Mouse (Mus musculus) stomach, embryonic 16.5 days (tissue): ENCODE data around the gene Ndufc2. TPM values are rescaled to one million over a fixed set of nuclear protein-coding genes. Genes with fewer than 3 reads are reported as not detected.

Source experiments
- ATAC-seq: fragments of 200-750 bp; cut with Nextera tagmentation; 2 replicates; pipeline ENCODE4 v1.8.0; 2017; ENCODE audit warnings: moderate number of reproducible peaks, moderate TSS enrichment; ENCODE audit not compliant: insufficient read depth, low FRiP score
- H3K27ac ChIP-seq: fragments of 300-500 bp; sonication (generic); 2 replicates; pipeline ENCODE4 v1.5.1; 2014; ENCODE audit warnings: low read length
- H3K27me3 ChIP-seq: fragments of 300-500 bp; sonication (generic); 2 replicates; pipeline ENCODE4 v1.6.1; 2014; ENCODE audit warnings: low read length, control low read depth, mixed read lengths; ENCODE audit not compliant: control insufficient read depth, insufficient read depth
- H3K36me3 ChIP-seq: fragments of 300-500 bp; sonication (generic); 2 replicates; pipeline ENCODE4 v1.6.1; 2014; ENCODE audit warnings: low read length; ENCODE audit not compliant: control insufficient read depth, insufficient read depth
- H3K4me1 ChIP-seq: fragments of 300-500 bp; sonication (generic); 2 replicates; pipeline ENCODE4 v1.6.1; 2014; ENCODE audit warnings: low read length, control low read depth, mixed read lengths; ENCODE audit not compliant: control insufficient read depth, insufficient read depth
- H3K4me2 ChIP-seq: fragments of 300-500 bp; sonication (generic); 2 replicates; pipeline ENCODE4 v1.6.1; 2014; ENCODE audit warnings: low read depth, low read length, mixed read lengths
- H3K4me3 ChIP-seq: fragments of 300-500 bp; sonication (generic); replicated peaks from 2 replicates; pipeline ENCODE4 v1.5.1; 2014; ENCODE audit warnings: mild to moderate bottlenecking, low read length
- H3K9ac ChIP-seq: fragments of 300-500 bp; sonication (generic); 2 replicates; pipeline ENCODE4 v1.6.1; 2014; ENCODE audit warnings: low read length
- H3K9me3 ChIP-seq: fragments of 300-500 bp; sonication (generic); replicated peaks from 2 replicates; pipeline ENCODE4 v1.6.1; 2016; ENCODE audit warnings: low read length, control low read depth; ENCODE audit not compliant: control insufficient read depth
- WGBS: fragments of 180-500 bp; shearing (Covaris S2); extraction: QIAGEN DNeasy Blood & Tissue Kit; methylation state at CpG from one replicate; pipeline ENCODE4 v1.1.7; 2014; 5-methylcytosine and 5-hydroxymethylcytosine counted together
- polyA plus RNA-seq: library from polyadenylated mRNA; unstranded; fragments of >200 nt; fragmentation: Nextera tagmentation; extraction: Ambion mirVana; gene quantifications from 2 replicates; pipeline ENCODE4 v1.2.1, GENCODE M21; 2015

Ndufc2 gene
- polyA plus RNA-seq = 292 and 373 TPM in 2 replicates

GRCm38 (mm10) chr7:97399960-97400715 lies at the start of gene Ndufc2:
Ndufc2 (plus strand) TSS chr7:97400003.
- peak; percentile 93 for ATAC-seq
- Histone ChIP-seq H3K27ac (peak within 1 kb of the TSS; percentile 79), H3K9ac (peak within 1 kb of the TSS; percentile 94), H3K4me2 (peak within 1 kb of the TSS; percentile 62), H3K4me3 (peak within 1 kb of the TSS; percentile 84), H3K4me1 (peaks cover 10% of the 10 kb centered on the region), H3K9me3 (no peaks in the 10 kb centered on the region), H3K27me3 (no peaks in the 10 kb centered on the region), H3K36me3 (0 out of 2 replicates have a peak, but pooled peaks cover 2% of the 10 kb centered on the region)
- under 1% methylated on average over 54 of the region's 54 CpGs for WGBS

GRCm38 (mm10) chr7:97350891-97351290 lies 48.9 kb upstream of the Ndufc2 start:
- Histone ChIP-seq H3K4me2 (no peak overlapping the region), H3K9ac (no peak overlapping the region), H3K27ac (no peak overlapping the region), H3K27me3 (no peaks in the 10 kb centered on the region), H3K4me1 (0 out of 2 replicates have a peak, but pooled peaks cover 3% of the 10 kb centered on the region), H3K9me3 (no peaks in the 10 kb centered on the region), H3K4me3 (no peak overlapping the region), H3K36me3 (no peaks in the 10 kb centered on the region)
- WGBS = 86% methylated on average over 5 of the region's 5 CpGs
- ATAC-seq = no peak

DNA sequence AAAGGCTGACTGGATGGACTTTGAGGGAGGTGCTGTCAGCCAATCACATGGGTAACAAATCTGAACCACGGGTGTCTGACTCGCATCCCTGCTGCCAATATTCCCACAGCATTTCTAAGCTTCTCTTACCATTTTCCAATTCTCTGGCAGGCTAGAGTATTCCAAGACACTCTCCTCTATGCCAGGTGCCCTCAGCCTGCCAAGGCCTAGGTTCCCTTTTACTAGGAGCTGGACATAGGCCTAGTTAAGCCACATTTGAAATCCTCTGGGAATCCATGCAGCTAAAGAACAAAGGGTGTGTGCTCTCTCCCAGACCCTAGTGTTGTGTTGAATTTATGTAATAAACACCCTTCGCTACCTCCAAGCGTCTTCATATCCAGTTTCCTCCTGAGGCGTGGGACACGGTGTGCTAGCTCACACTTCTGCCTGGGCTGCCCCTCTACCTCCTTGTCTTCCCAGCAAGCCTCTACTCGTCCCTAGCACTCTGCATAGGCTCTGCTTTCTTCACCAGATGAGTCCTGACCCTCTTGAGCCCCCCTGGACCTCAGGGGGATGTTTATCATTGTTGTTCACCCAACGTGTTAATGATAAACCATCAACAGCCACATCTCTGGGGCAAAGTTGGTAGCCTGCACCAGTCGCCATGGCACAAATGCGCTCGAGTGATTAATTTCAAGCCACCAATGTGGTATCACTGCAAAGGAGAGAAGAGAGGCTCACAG lies 47.9 kb upstream of the Ndufc2 start:
- H3K4me2 ChIP-seq = no peak overlapping the region
- H3K27ac ChIP-seq = no peak overlapping the region
- H3K27me3 ChIP-seq = no peaks in the 10 kb centered on the region
- H3K4me1 ChIP-seq = 0 out of 2 replicates have a peak, but pooled peaks cover 3% of the 10 kb centered on the region
- H3K36me3 ChIP-seq = no peaks in the 10 kb centered on the region
- WGBS = 86% methylated on average over 11 of the region's 11 CpGs
- no peak overlapping the region for H3K4me3 ChIP-seq
- no peak for ATAC-seq
- no peak overlapping the region for H3K9ac ChIP-seq
- no peaks in the 10 kb centered on the region for H3K9me3 ChIP-seq

GRCm38 (mm10) chr7:97353356-97353755 lies 46.4 kb upstream of the Ndufc2 start:
- Histone ChIP-seq H3K9me3 (no peaks in the 10 kb centered on the region), H3K4me3 (no peak overlapping the region), H3K27ac (no peak overlapping the region), H3K4me1 (0 out of 2 replicates have a peak, but pooled peaks cover 3% of the 10 kb centered on the region), H3K36me3 (no peaks in the 10 kb centered on the region), H3K4me2 (no peak overlapping the region), H3K27me3 (no peaks in the 10 kb centered on the region), H3K9ac (no peak overlapping the region)
- 82% methylated on average over 6 of the region's 6 CpGs for WGBS
- ATAC-seq = no peak

DNA sequence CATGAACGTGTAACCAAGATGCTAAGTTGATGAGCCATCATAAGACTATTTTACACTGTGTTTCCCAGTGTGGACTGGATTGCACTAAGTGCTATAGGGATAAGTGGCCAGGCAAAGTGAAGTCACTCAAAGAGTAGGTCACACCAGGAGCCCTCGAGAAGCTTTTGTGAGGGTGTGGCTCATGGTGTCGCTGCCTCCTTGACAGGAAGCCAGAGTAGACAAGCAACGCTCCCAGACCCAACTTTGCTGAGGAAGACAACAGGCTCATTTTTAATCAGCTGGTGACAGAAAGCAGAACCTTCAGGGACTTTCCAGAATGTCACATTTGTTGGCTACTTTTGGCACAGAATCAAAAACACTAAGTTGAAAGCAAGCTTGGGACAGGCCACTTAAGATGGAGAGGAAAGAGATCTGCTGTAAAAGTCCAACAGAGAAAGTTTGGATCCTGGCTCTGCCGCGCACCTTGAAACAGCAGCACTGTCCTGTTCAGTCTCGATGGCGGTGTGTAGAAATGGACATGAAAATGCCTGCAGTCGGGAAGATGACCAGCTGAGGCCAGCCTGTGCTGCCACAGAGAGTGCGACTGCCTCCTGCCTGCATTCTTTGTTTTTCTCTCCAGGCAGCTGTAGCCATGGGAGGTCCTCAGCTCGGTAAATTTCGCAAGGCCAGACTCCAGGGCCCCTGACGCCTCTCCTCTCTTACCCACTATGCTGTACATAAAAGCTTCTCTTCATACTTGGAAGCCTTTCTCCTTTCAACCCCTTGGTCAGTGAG lies 44.5 kb upstream of the Ndufc2 start:
- no peaks in the 10 kb centered on the region for H3K27me3 ChIP-seq
- no peak overlapping the region for H3K9ac ChIP-seq
- no peaks in the 10 kb centered on the region for H3K36me3 ChIP-seq
- no peak overlapping the region for H3K4me2 ChIP-seq
- H3K4me3 ChIP-seq = no peak overlapping the region
- ATAC-seq = no peak
- 0 out of 2 replicates have a peak, but pooled peaks cover 3% of the 10 kb centered on the region for H3K4me1 ChIP-seq
- H3K27ac ChIP-seq = no peak overlapping the region
- H3K9me3 ChIP-seq = no peaks in the 10 kb centered on the region
- 32% methylated on average over 13 of the region's 13 CpGs for WGBS

DNA sequence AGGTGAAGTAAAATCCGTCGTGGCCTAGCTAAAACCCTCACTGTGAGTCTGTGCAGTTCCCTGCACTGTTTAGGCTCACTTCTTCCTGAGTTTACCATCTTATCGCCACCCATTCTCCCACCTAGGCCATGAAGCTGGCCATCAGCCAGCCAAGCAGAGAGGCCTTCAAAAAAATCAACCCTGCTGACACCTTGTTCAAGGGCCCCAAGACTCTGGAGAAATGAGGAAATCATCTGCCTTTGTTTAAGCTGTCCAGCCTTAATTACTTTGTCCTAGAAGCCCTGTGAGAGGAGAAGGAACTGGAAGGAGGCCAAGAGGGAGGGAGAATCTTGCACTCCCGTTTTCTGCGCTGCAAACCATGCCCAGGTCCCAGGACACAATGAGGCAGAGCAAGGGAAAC lies 43.5 kb upstream of the Ndufc2 start:
- Histone ChIP-seq H3K36me3 (no peaks in the 10 kb centered on the region), H3K27me3 (no peaks in the 10 kb centered on the region), H3K4me2 (no peak overlapping the region), H3K27ac (0 out of 2 replicates have a peak overlapping the region, but pooled peaks have one; percentile 12), H3K9ac (no peak overlapping the region), H3K9me3 (no peaks in the 10 kb centered on the region), H3K4me1 (0 out of 2 replicates have a peak, but pooled peaks cover 3% of the 10 kb centered on the region), H3K4me3 (no peak overlapping the region)
- peak; percentile 16; the same call in 1 of the 2 replicates for ATAC-seq
- WGBS = 67% methylated on average over 5 of the region's 5 CpGs

GRCm38 (mm10) chr7:97356875-97357276 lies 42.9 kb upstream of the Ndufc2 start:
- Histone ChIP-seq H3K4me3 (no peak overlapping the region), H3K27me3 (no peaks in the 10 kb centered on the region), H3K9ac (no peak overlapping the region), H3K27ac (no peak overlapping the region), H3K4me1 (0 out of 2 replicates have a peak, but pooled peaks cover 3% of the 10 kb centered on the region), H3K36me3 (no peaks in the 10 kb centered on the region), H3K9me3 (no peaks in the 10 kb centered on the region), H3K4me2 (no peak overlapping the region)
- no peak; the same call in 1 of the 2 replicates for ATAC-seq
- WGBS = 65% methylated on average over 5 of the region's 5 CpGs

GRCm38 (mm10) chr7:97357840-97358239 lies 42.0 kb upstream of the Ndufc2 start:
- no peaks in the 10 kb centered on the region for H3K9me3 ChIP-seq
- H3K4me2 ChIP-seq = no peak overlapping the region
- H3K4me3 ChIP-seq = no peak overlapping the region
- no peak overlapping the region for H3K9ac ChIP-seq
- H3K27me3 ChIP-seq = no peaks in the 10 kb centered on the region
- H3K27ac ChIP-seq = no peak overlapping the region
- ATAC-seq = no peak
- 67% methylated on average over 3 of the region's 3 CpGs for WGBS
- H3K4me1 ChIP-seq = 0 out of 2 replicates have a peak, but pooled peaks cover 3% of the 10 kb centered on the region
- H3K36me3 ChIP-seq = no peaks in the 10 kb centered on the region
